Mouse (Mus musculus): ENCODE results near the gene Slc26a9. TPM values are rescaled to one million over a fixed set of nuclear protein-coding genes. Genes with fewer than 3 reads are reported as not detected.

The Slc26a9 gene
- not detected for polyA plus RNA-seq (2014; fragmentation: Illumina TruSeq; extraction: RNeasy Lipid Tissue Mini Kit (QIAGEN cat#74804); ENCODE audit: low read depth, low replicate concordance)

GRCm38 (mm10) chr1:131743868-131744464, at the start of gene Slc26a9:
Gene Slc26a9 (plus strand): TSS chr1:131744022.

GRCm38 (mm10) chr1:131797202-131797909, 53.5 kb downstream of the Slc26a9 start, which contains the start of gene Pm20d1:
Gene Pm20d1 (plus strand): TSS chr1:131797381.

Other genes starting within 250 kb of the Slc26a9 start
- gene Srgap2, start 216.7 kb upstream of the Slc26a9 start, polyA plus RNA-seq (2014; fragmentation: Illumina TruSeq; extraction: RNeasy Lipid Tissue Mini Kit (QIAGEN cat#74804); ENCODE audit: low read depth, low replicate concordance) = 7.3 TPM
- 3.4 TPM for gene Fam72a, start 216.1 kb upstream of the Slc26a9 start, polyA plus RNA-seq (2014; fragmentation: Illumina TruSeq; extraction: RNeasy Lipid Tissue Mini Kit (QIAGEN cat#74804); ENCODE audit: low read depth, low replicate concordance)
- gene Avpr1b, start 144.8 kb upstream of the Slc26a9 start, polyA plus RNA-seq (2014; fragmentation: Illumina TruSeq; extraction: RNeasy Lipid Tissue Mini Kit (QIAGEN cat#74804); ENCODE audit: low read depth, low replicate concordance) = not detected
- 0.34 TPM for gene Ctse, start 105.7 kb upstream of the Slc26a9 start, polyA plus RNA-seq (2014; fragmentation: Illumina TruSeq; extraction: RNeasy Lipid Tissue Mini Kit (QIAGEN cat#74804); ENCODE audit: low read depth, low replicate concordance)
- gene Rab7b, start 55.3 kb upstream of the Slc26a9 start, polyA plus RNA-seq (2014; fragmentation: Illumina TruSeq; extraction: RNeasy Lipid Tissue Mini Kit (QIAGEN cat#74804); ENCODE audit: low read depth, low replicate concordance) = 0.34 TPM
- 57.1 TPM for gene Pm20d1, start 53.4 kb downstream of the Slc26a9 start, polyA plus RNA-seq (2014; fragmentation: Illumina TruSeq; extraction: RNeasy Lipid Tissue Mini Kit (QIAGEN cat#74804); ENCODE audit: low read depth, low replicate concordance)
- 0.69 TPM for gene Slc41a1, start 83.5 kb downstream of the Slc26a9 start, polyA plus RNA-seq (2014; fragmentation: Illumina TruSeq; extraction: RNeasy Lipid Tissue Mini Kit (QIAGEN cat#74804); ENCODE audit: low read depth, low replicate concordance)
- 6.6 TPM for gene Rab29, start 123.2 kb downstream of the Slc26a9 start, polyA plus RNA-seq (2014; fragmentation: Illumina TruSeq; extraction: RNeasy Lipid Tissue Mini Kit (QIAGEN cat#74804); ENCODE audit: low read depth, low replicate concordance)
- 48.2 TPM for gene Nucks1, start 166.5 kb downstream of the Slc26a9 start, polyA plus RNA-seq (2014; fragmentation: Illumina TruSeq; extraction: RNeasy Lipid Tissue Mini Kit (QIAGEN cat#74804); ENCODE audit: low read depth, low replicate concordance)
- 9.3 TPM for gene Slc45a3, start 218.9 kb downstream of the Slc26a9 start, polyA plus RNA-seq (2014; fragmentation: Illumina TruSeq; extraction: RNeasy Lipid Tissue Mini Kit (QIAGEN cat#74804); ENCODE audit: low read depth, low replicate concordance)